Mouse (Mus musculus): Measurements from ENCODE around the gene Galnt17. TPM values are rescaled to one million over a fixed set of nuclear protein-coding genes. Genes with fewer than 3 reads are reported as not detected.

The Galnt17 gene
- polyA plus RNA-seq, 1 experiment from 2014 or later: not detected

- Histone ChIP-seq H3K4me3 (ENCODE audit: inconsistent target) (no peak overlapping the region), H3K36me3 (ENCODE audit: inconsistent target) (no peaks in the 10 kb centered on the region), H3K27ac (no peak overlapping the region), H3K79me2 (ENCODE audit: inconsistent target) (no peaks in the 10 kb centered on the region)
- 72% methylated on average over 3 of the region's 3 CpGs for WGBS (ENCODE audit: missing documents)
These were observed 300.3 kb downstream of the Galnt17 start for GRCm38 (mm10) chr5:131007871-131008505.

- 78% methylated on average over 7 of the region's 7 CpGs for WGBS (ENCODE audit: missing documents)
These were observed 301.1 kb downstream of the Galnt17 start for GRCm38 (mm10) chr5:131007198-131007597.

GRCm38 (mm10) chr5:131006524-131006923 lies 301.8 kb downstream of the Galnt17 start:
- no peaks in the 10 kb centered on the region for H3K36me3 ChIP-seq (ENCODE audit: inconsistent target)
- no peak overlapping the region for H3K4me3 ChIP-seq (ENCODE audit: inconsistent target)
- H3K27ac ChIP-seq: no peak overlapping the region
- H3K79me2 ChIP-seq (ENCODE audit: inconsistent target): no peaks in the 10 kb centered on the region
- 97% methylated on average over 3 of the region's 3 CpGs for WGBS (ENCODE audit: missing documents)

More at GRCm38 (mm10) chr5:131007198-131007597, 301.1 kb downstream of the Galnt17 start:
- Histone ChIP-seq H3K27ac (no peak overlapping the region), H3K79me2 (ENCODE audit: inconsistent target) (no peaks in the 10 kb centered on the region), H3K36me3 (ENCODE audit: inconsistent target) (no peaks in the 10 kb centered on the region), H3K4me3 (ENCODE audit: inconsistent target) (no peak overlapping the region)

GRCm38 (mm10) chr5:131000572-131000971 lies 307.7 kb downstream of the Galnt17 start:
- H3K79me2 ChIP-seq (ENCODE audit: inconsistent target): no peaks in the 10 kb centered on the region
- WGBS (ENCODE audit: missing documents): 76% methylated on average over 2 of the region's 2 CpGs
- H3K4me3 ChIP-seq (ENCODE audit: inconsistent target): no peak overlapping the region
- H3K36me3 ChIP-seq (ENCODE audit: inconsistent target): no peaks in the 10 kb centered on the region
- H3K27ac ChIP-seq: no peak overlapping the region

- Histone ChIP-seq H3K27ac (no peak overlapping the region), H3K4me3 (ENCODE audit: inconsistent target) (no peak overlapping the region), H3K36me3 (ENCODE audit: inconsistent target) (no peaks in the 10 kb centered on the region), H3K79me2 (ENCODE audit: inconsistent target) (no peaks in the 10 kb centered on the region)
- 93% methylated on average over 8 of the region's 8 CpGs for WGBS (ENCODE audit: missing documents)
These were observed 329.0 kb downstream of the Galnt17 start for GRCm38 (mm10) chr5:130979321-130979720.

GRCm38 (mm10) chr5:130978871-130979270 lies 329.4 kb downstream of the Galnt17 start:
- no peaks in the 10 kb centered on the region for H3K36me3 ChIP-seq (ENCODE audit: inconsistent target)
- WGBS (ENCODE audit: missing documents): 68% methylated on average over 2 of the region's 2 CpGs
- H3K27ac ChIP-seq: no peak overlapping the region
- H3K4me3 ChIP-seq (ENCODE audit: inconsistent target): no peak overlapping the region
- H3K79me2 ChIP-seq (ENCODE audit: inconsistent target): no peaks in the 10 kb centered on the region

GRCm38 (mm10) chr5:130977999-130978398 lies 330.3 kb downstream of the Galnt17 start:
- 94% methylated on average over 3 of the region's 3 CpGs for WGBS (ENCODE audit: missing documents)
- Histone ChIP-seq H3K4me3 (ENCODE audit: inconsistent target) (no peak overlapping the region), H3K27ac (no peak overlapping the region), H3K79me2 (ENCODE audit: inconsistent target) (no peaks in the 10 kb centered on the region), H3K36me3 (ENCODE audit: inconsistent target) (no peaks in the 10 kb centered on the region)

- Histone ChIP-seq H3K27ac (no peak overlapping the region), H3K36me3 (ENCODE audit: inconsistent target) (no peaks in the 10 kb centered on the region), H3K4me3 (ENCODE audit: inconsistent target) (no peak overlapping the region), H3K79me2 (ENCODE audit: inconsistent target) (no peaks in the 10 kb centered on the region)
- 92% methylated on average over 7 of the region's 7 CpGs for WGBS (ENCODE audit: missing documents)
These were observed 355.9 kb downstream of the Galnt17 start for GRCm38 (mm10) chr5:130952361-130952760.

GRCm38 (mm10) chr5:130950894-130951400 lies 357.4 kb downstream of the Galnt17 start:
- no peak overlapping the region for H3K4me3 ChIP-seq (ENCODE audit: inconsistent target)
- H3K36me3 ChIP-seq (ENCODE audit: inconsistent target): no peaks in the 10 kb centered on the region
- H3K79me2 ChIP-seq (ENCODE audit: inconsistent target): no peaks in the 10 kb centered on the region
- H3K27ac ChIP-seq: no peak overlapping the region
- 50% methylated on average over 6 of the region's 6 CpGs for WGBS (ENCODE audit: missing documents)

- Histone ChIP-seq H3K27ac (no peak overlapping the region), H3K79me2 (ENCODE audit: inconsistent target) (no peaks in the 10 kb centered on the region), H3K4me3 (ENCODE audit: inconsistent target) (no peak overlapping the region), H3K36me3 (ENCODE audit: inconsistent target) (no peaks in the 10 kb centered on the region)
- WGBS (ENCODE audit: missing documents): 68% methylated on average over 4 of the region's 4 CpGs
These were observed 357.9 kb downstream of the Galnt17 start for GRCm38 (mm10) chr5:130950421-130950820.

- H3K4me3 ChIP-seq (ENCODE audit: inconsistent target): no peak overlapping the region
- WGBS (ENCODE audit: missing documents): 100% methylated on average over 1 of the region's 1 CpGs
- H3K27ac ChIP-seq: no peak overlapping the region
- H3K36me3 ChIP-seq (ENCODE audit: inconsistent target): no peaks in the 10 kb centered on the region
- no peaks in the 10 kb centered on the region for H3K79me2 ChIP-seq (ENCODE audit: inconsistent target)
These were observed 358.6 kb downstream of the Galnt17 start for GRCm38 (mm10) chr5:130949710-130950109.

GRCm38 (mm10) chr5:130938911-130939608 lies 369.2 kb downstream of the Galnt17 start:
- Histone ChIP-seq H3K36me3 (ENCODE audit: inconsistent target) (no peaks in the 10 kb centered on the region), H3K79me2 (ENCODE audit: inconsistent target) (no peaks in the 10 kb centered on the region), H3K4me3 (ENCODE audit: inconsistent target) (no peak overlapping the region), H3K27ac (no peak overlapping the region)
- WGBS (ENCODE audit: missing documents): 68% methylated on average over 4 of the region's 4 CpGs

- Histone ChIP-seq H3K36me3 (ENCODE audit: inconsistent target) (no peaks in the 10 kb centered on the region), H3K79me2 (ENCODE audit: inconsistent target) (no peaks in the 10 kb centered on the region), H3K4me3 (ENCODE audit: inconsistent target) (no peak overlapping the region), H3K27ac (no peak overlapping the region)
- 17% methylated on average over 7 of the region's 7 CpGs for WGBS (ENCODE audit: missing documents)
These were observed 370.0 kb downstream of the Galnt17 start for GRCm38 (mm10) chr5:130938274-130938741.

- no peak overlapping the region for H3K27ac ChIP-seq
- H3K36me3 ChIP-seq (ENCODE audit: inconsistent target): no peaks in the 10 kb centered on the region
- 89% methylated on average over 1 of the region's 1 CpGs for WGBS (ENCODE audit: missing documents)
- H3K79me2 ChIP-seq (ENCODE audit: inconsistent target): no peaks in the 10 kb centered on the region
- H3K4me3 ChIP-seq (ENCODE audit: inconsistent target): no peak overlapping the region
These were observed 377.3 kb downstream of the Galnt17 start for GRCm38 (mm10) chr5:130930999-130931398.

- no peak overlapping the region for H3K4me3 ChIP-seq (ENCODE audit: inconsistent target)
- H3K27ac ChIP-seq: no peak overlapping the region
- H3K36me3 ChIP-seq (ENCODE audit: inconsistent target): no peaks in the 10 kb centered on the region
- WGBS (ENCODE audit: missing documents): 92% methylated on average over 8 of the region's 8 CpGs
- no peaks in the 10 kb centered on the region for H3K79me2 ChIP-seq (ENCODE audit: inconsistent target)
These were observed 380.5 kb downstream of the Galnt17 start for GRCm38 (mm10) chr5:130927794-130928149.

Measured in macrophage (primary cell).